Mouse (Mus musculus) testis, adult 2 months (tissue): ENCODE results near the gene Tlcd2. TPM values are rescaled to one million over a fixed set of nuclear protein-coding genes. Genes with fewer than 3 reads are reported as not detected.

Source experiments
- H3K27ac ChIP-seq: fragments of 200-500 bp; 2 replicates; pipeline ENCODE4 v1.5.1; 2012; ENCODE audit warnings: low read depth, low read length; ENCODE audit not compliant: control insufficient read depth, insufficient read depth
- H3K27me3 ChIP-seq: fragments of 200-500 bp; 2 replicates; pipeline ENCODE4 v1.6.1; 2012; ENCODE audit warnings: mild to moderate bottlenecking, low read length, moderate library complexity; ENCODE audit not compliant: control insufficient read depth, insufficient read depth
- H3K36me3 ChIP-seq: fragments of 200-500 bp; 2 replicates; pipeline ENCODE4 v1.6.1; 2012; ENCODE audit warnings: mild to moderate bottlenecking, low read length; ENCODE audit not compliant: control insufficient read depth, insufficient read depth
- H3K4me1 ChIP-seq: fragments of 200-500 bp; 2 replicates; pipeline ENCODE4 v1.6.1; 2012; ENCODE audit warnings: low read length; ENCODE audit not compliant: control insufficient read depth, insufficient read depth
- H3K4me3 ChIP-seq: fragments of 200-500 bp; 2 replicates; pipeline ENCODE4 v1.5.1; 2012; ENCODE audit warnings: low read depth, mild to moderate bottlenecking, low read length, moderate library complexity, mixed read lengths; ENCODE audit not compliant: control insufficient read depth
- CTCF ChIP-seq: fragments of 200-500 bp; IDR thresholded peaks from 2 replicates; pipeline ENCODE4 v1.5.1; 2012; ENCODE audit warnings: low read depth, mild to moderate bottlenecking, inconsistent platforms, low read length, moderate library complexity; ENCODE audit not compliant: control insufficient read depth, insufficient read depth, insufficient replicate concordance
- POLR2A ChIP-seq: fragments of 200-500 bp; IDR thresholded peaks from 2 replicates; pipeline ENCODE4 v1.6.1; 2012; ENCODE audit warnings: low read depth, mild to moderate bottlenecking, inconsistent platforms, low read length, moderate library complexity; ENCODE audit not compliant: control insufficient read depth
- polyA plus RNA-seq: library from polyadenylated mRNA; depleted of rRNA; stranded (reverse); fragments of >200 nt; gene quantifications from 2 replicates; pipeline ENCODE4 v1.2.3, GENCODE M21; 2012

Gene Tlcd2
- polyA plus RNA-seq, 1 experiment, result 6.8 TPM

DNA sequence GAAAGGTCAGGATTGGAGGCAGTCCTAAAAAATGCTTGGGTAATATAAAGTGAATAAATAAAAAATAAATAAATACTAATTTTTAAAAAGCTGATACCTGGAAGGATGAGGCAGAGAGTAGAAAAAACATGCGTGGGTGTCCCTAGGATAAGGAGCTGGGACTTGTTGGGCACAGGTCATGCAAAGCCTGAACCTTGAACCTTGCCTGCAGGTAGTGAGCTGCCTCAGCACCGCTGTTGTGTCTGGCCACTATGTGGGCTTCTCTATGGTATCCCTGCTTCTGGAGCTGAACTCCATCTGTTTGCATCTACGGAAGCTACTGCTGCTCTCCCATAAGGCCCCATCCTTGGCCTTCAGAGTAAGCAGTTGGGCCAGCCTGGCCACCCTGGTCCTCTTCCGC, 7.7 kb downstream of the Tlcd2 start:
- Histone ChIP-seq H3K27ac (no peak overlapping the region), H3K27me3 (no peaks in the 10 kb centered on the region), H3K4me3 (no peak overlapping the region), H3K4me1 (peaks cover 16% of the 10 kb centered on the region), H3K36me3 (no peaks in the 10 kb centered on the region)
- TF ChIP-seq CTCF (no peak), POLR2A (no peak)

DNA sequence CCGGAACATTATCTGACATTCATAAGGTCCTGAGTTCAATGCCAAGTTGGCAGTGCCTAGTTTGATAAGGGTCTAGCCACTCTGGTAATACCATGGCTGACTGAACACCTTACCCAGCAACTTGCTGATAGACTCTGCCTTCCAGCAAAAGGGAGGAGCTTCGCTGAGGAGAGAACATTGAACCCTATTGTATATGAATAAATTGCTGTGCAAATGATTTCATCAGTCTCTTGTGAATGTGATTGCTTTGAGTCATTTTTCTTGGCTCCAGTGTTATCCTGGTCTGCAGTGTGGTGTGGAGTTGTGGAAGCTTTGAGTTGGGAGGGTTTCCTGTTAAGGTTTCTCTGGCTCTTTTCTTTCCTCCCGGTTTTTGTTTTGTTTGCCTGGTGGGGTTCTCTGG, 9.2 kb downstream of the Tlcd2 start:
- peaks cover 13% of the 10 kb centered on the region for H3K4me1 ChIP-seq
- no peaks in the 10 kb centered on the region for H3K36me3 ChIP-seq
- H3K27me3 ChIP-seq, result no peaks in the 10 kb centered on the region
- no peak overlapping the region for H3K27ac ChIP-seq
- no peak for TF ChIP-seq CTCF
- H3K4me3 ChIP-seq, result no peak overlapping the region

- no peak overlapping the region for H3K27ac ChIP-seq
- H3K36me3 ChIP-seq, result no peaks in the 10 kb centered on the region
- H3K4me1 ChIP-seq, result peaks cover 12% of the 10 kb centered on the region
- TF ChIP-seq CTCF (no peak), POLR2A (no peak)
- no peaks in the 10 kb centered on the region for H3K27me3 ChIP-seq
- H3K4me3 ChIP-seq, result no peak overlapping the region
Observed at GRCm38 (mm10) chr11:75472469-75473081, 11.1 kb downstream of the Tlcd2 start.

- no peaks in the 10 kb centered on the region for H3K27me3 ChIP-seq
- H3K27ac ChIP-seq, result no peak overlapping the region
- TF ChIP-seq CTCF (no peak), POLR2A (no peak)
- H3K36me3 ChIP-seq, result no peaks in the 10 kb centered on the region
- H3K4me3 ChIP-seq, result no peak overlapping the region; the same call in 1 of the 2 replicates
- H3K4me1 ChIP-seq, result peaks cover 7% of the 10 kb centered on the region
Observed at GRCm38 (mm10) chr11:75473376-75473775, 11.9 kb downstream of the Tlcd2 start.

DNA sequence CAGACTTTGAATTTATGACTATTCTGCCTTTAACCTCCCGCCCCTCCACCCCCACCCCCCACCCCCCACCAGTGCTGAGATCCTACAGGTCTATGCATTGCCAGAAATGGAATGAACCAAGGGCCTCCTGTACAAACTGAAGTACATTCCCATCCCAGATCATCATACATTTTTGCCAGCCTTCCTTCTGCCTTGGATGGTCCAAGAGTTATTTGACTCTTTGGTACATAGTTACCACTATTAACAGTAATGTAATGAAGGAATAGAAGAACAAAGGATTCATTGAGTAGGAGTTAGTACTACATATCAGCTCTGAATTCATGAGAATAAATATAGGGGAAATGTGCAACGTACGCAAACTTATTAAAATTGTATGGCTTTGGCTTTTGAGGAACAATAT, 24.7 kb downstream of the Tlcd2 start:
- Histone ChIP-seq H3K4me3 (no peak overlapping the region; the same call in 1 of the 2 replicates), H3K4me1 (peaks cover 6% of the 10 kb centered on the region), H3K27me3 (no peaks in the 10 kb centered on the region), H3K36me3 (peaks cover 1% of the 10 kb centered on the region; the same call in 1 of the 2 replicates), H3K27ac (no peak overlapping the region)
- TF ChIP-seq POLR2A (no peak), CTCF (no peak)

GRCm38 (mm10) chr11:75486601-75487285, 25.2 kb downstream of the Tlcd2 start, which contains the start of gene Prpf8:
TSS of gene Prpf8 (plus strand) at chr11:75486816.
- Histone ChIP-seq H3K27me3 (no peaks in the 10 kb centered on the region), H3K36me3 (peaks cover 1% of the 10 kb centered on the region; the same call in 1 of the 2 replicates), H3K27ac (peak within 1 kb of the TSS; percentile 88), H3K4me1 (peaks cover 6% of the 10 kb centered on the region), H3K4me3 (peak within 1 kb of the TSS; percentile 97)
- TF ChIP-seq POLR2A (peak; percentile 95), CTCF (no peak)

DNA sequence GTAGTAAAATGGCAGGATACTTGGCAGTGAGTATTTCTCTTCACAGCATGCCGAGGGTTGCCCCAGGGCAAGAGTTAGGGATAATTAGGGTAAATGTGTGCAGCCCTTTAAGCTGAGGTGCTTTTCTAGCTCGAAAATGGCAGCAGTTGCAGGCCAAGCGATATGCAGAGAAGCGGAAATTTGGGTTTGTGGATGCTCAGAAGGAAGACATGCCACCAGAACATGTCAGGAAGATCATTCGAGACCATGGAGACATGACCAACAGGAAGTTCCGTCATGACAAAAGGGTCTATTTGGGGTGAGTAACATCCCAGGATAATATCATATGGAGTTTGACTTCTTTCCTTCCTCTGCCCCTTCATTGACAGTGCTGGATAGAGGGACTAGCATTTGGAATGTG, 26.0 kb downstream of the Tlcd2 start:
- H3K4me3 ChIP-seq, result peak overlapping the region; percentile 97
- peaks cover 1% of the 10 kb centered on the region; the same call in 1 of the 2 replicates for H3K36me3 ChIP-seq
- H3K4me1 ChIP-seq, result peaks cover 6% of the 10 kb centered on the region
- TF ChIP-seq CTCF (no peak), POLR2A (no peak)
- no peak overlapping the region for H3K27ac ChIP-seq
- H3K27me3 ChIP-seq, result no peaks in the 10 kb centered on the region
